Mouse (Mus musculus) macrophage (primary cell): ENCODE results near the gene Fam234a. TPM values are rescaled to one million over a fixed set of nuclear protein-coding genes. Genes with fewer than 3 reads are reported as not detected.

ENCODE experiments used
- H3K27ac ChIP-seq: fragments of 350-480 bp; formaldehyde crosslinking; 2 replicates; pipeline ENCODE4 v1.9.0; 2021
- H3K36me3 ChIP-seq: fragments of 350-480 bp; formaldehyde crosslinking; 2 replicates; pipeline ENCODE4 v1.9.0; 2021; ENCODE audit errors: inconsistent target
- H3K4me3 ChIP-seq: fragments of 350-480 bp; formaldehyde crosslinking; 2 replicates; pipeline ENCODE4 v1.9.0; 2021; ENCODE audit errors: inconsistent target
- H3K79me2 ChIP-seq: fragments of 350-480 bp; formaldehyde crosslinking; 2 replicates; pipeline ENCODE4 v1.9.0; 2021; ENCODE audit errors: inconsistent target
- WGBS: methylation state at CpG from one replicate; pipeline ENCODE4 v1.1.7; 2026; ENCODE audit warnings: inconsistent platforms; ENCODE audit not compliant: missing documents; 5-methylcytosine and 5-hydroxymethylcytosine counted together
- polyA plus RNA-seq: library from polyadenylated mRNA; stranded (reverse); fragments of 250-400 nt; gene quantifications from 3 replicates; pipeline ENCODE4 v1.2.4, GENCODE M21; 2018; ENCODE audit warnings: inconsistent platforms

The Fam234a gene
- polyA plus RNA-seq, 1 experiment from 2014 or later: 101 TPM

GRCm38 (mm10) chr17:26243471-26244100 is 456 bp downstream of the Fam234a start:
- WGBS: under 1% methylated on average over 32 of the region's 32 CpGs
- Histone ChIP-seq H3K36me3 (no peaks in the 10 kb centered on the region), H3K4me3 (peak overlapping the region; percentile 61), H3K27ac (peak overlapping the region; percentile 64), H3K79me2 (peaks cover 47% of the 10 kb centered on the region)

- Histone ChIP-seq H3K36me3 (no peaks in the 10 kb centered on the region), H3K27ac (no peak overlapping the region), H3K4me3 (no peak overlapping the region), H3K79me2 (peaks cover 73% of the 10 kb centered on the region)
- WGBS: 93% methylated on average over 6 of the region's 6 CpGs
Observed at GRCm38 (mm10) chr17:26240990-26241389, 3.1 kb downstream of the Fam234a start.

- no peak overlapping the region for H3K27ac ChIP-seq
- H3K4me3 ChIP-seq: no peak overlapping the region
- H3K36me3 ChIP-seq: no peaks in the 10 kb centered on the region
- 94% methylated on average over 6 of the region's 6 CpGs for WGBS
- peaks cover 75% of the 10 kb centered on the region for H3K79me2 ChIP-seq
Observed at GRCm38 (mm10) chr17:26240120-26240790, 3.8 kb downstream of the Fam234a start.

- WGBS: 91% methylated on average over 2 of the region's 2 CpGs
- no peaks in the 10 kb centered on the region for H3K36me3 ChIP-seq
- H3K4me3 ChIP-seq: no peak overlapping the region
- no peak overlapping the region for H3K27ac ChIP-seq
- peaks cover 82% of the 10 kb centered on the region for H3K79me2 ChIP-seq
Observed at GRCm38 (mm10) chr17:26239551-26239950, 4.5 kb downstream of the Fam234a start.

- no peaks in the 10 kb centered on the region for H3K36me3 ChIP-seq
- peaks cover 94% of the 10 kb centered on the region for H3K79me2 ChIP-seq
- no peak overlapping the region for H3K4me3 ChIP-seq
- WGBS: 26% methylated on average over 9 of the region's 10 CpGs
- peak overlapping the region; percentile 90 for H3K27ac ChIP-seq
Observed at GRCm38 (mm10) chr17:26237667-26238066, 6.4 kb downstream of the Fam234a start.

GRCm38 (mm10) chr17:26235077-26235815 is 8.8 kb downstream of the Fam234a start:
- WGBS: 17% methylated on average over 13 of the region's 13 CpGs
- H3K27ac ChIP-seq: peak overlapping the region; percentile 90
- peaks cover 88% of the 10 kb centered on the region for H3K79me2 ChIP-seq
- no peaks in the 10 kb centered on the region for H3K36me3 ChIP-seq
- no peak overlapping the region; the same call in 1 of the 2 replicates for H3K4me3 ChIP-seq

GRCm38 (mm10) chr17:26234386-26234785 is 9.7 kb downstream of the Fam234a start:
- Histone ChIP-seq H3K27ac (peak overlapping the region; percentile 90; the same call in 1 of the 2 replicates), H3K4me3 (no peak overlapping the region), H3K36me3 (no peaks in the 10 kb centered on the region), H3K79me2 (peaks cover 88% of the 10 kb centered on the region)
- WGBS: 93% methylated on average over 8 of the region's 8 CpGs

GRCm38 (mm10) chr17:26232863-26233262 is 11.2 kb downstream of the Fam234a start:
- no peaks in the 10 kb centered on the region for H3K36me3 ChIP-seq
- H3K79me2 ChIP-seq: peaks cover 88% of the 10 kb centered on the region
- H3K27ac ChIP-seq: no peak overlapping the region
- H3K4me3 ChIP-seq: no peak overlapping the region
- 91% methylated on average over 6 of the region's 8 CpGs for WGBS

GRCm38 (mm10) chr17:26231156-26231555 is 12.9 kb downstream of the Fam234a start:
- H3K36me3 ChIP-seq: no peaks in the 10 kb centered on the region
- 34% methylated on average over 5 of the region's 5 CpGs for WGBS
- peak overlapping the region; percentile 86 for H3K27ac ChIP-seq
- H3K79me2 ChIP-seq: peaks cover 87% of the 10 kb centered on the region
- no peak overlapping the region for H3K4me3 ChIP-seq

GRCm38 (mm10) chr17:26229776-26230175 is 14.3 kb downstream of the Fam234a start:
- Histone ChIP-seq H3K4me3 (no peak overlapping the region), H3K36me3 (0 out of 2 replicates have a peak, but pooled peaks cover 6% of the 10 kb centered on the region), H3K27ac (peak overlapping the region; percentile 86), H3K79me2 (peaks cover 84% of the 10 kb centered on the region)
- 45% methylated on average over 5 of the region's 5 CpGs for WGBS

- WGBS: 94% methylated on average over 12 of the region's 12 CpGs
- H3K79me2 ChIP-seq: peaks cover 48% of the 10 kb centered on the region; the same call in 1 of the 2 replicates
- peaks cover 17% of the 10 kb centered on the region for H3K36me3 ChIP-seq
- H3K27ac ChIP-seq: no peak overlapping the region
- H3K4me3 ChIP-seq: no peak overlapping the region
Observed at GRCm38 (mm10) chr17:26225150-26225549, 18.9 kb downstream of the Fam234a start.

GRCm38 (mm10) chr17:26221508-26221907 is 22.5 kb downstream of the Fam234a start:
- 74% methylated on average over 2 of the region's 2 CpGs for WGBS
- Histone ChIP-seq H3K79me2 (peaks cover 13% of the 10 kb centered on the region; the same call in 1 of the 2 replicates), H3K4me3 (no peak overlapping the region), H3K27ac (no peak overlapping the region), H3K36me3 (peaks cover 50% of the 10 kb centered on the region)

- Histone ChIP-seq H3K4me3 (no peak overlapping the region), H3K27ac (no peak overlapping the region), H3K36me3 (peaks cover 59% of the 10 kb centered on the region), H3K79me2 (no peaks in the 10 kb centered on the region)
- WGBS: 93% methylated on average over 11 of the region's 11 CpGs
Observed at GRCm38 (mm10) chr17:26212681-26213080, 31.4 kb downstream of the Fam234a start.

- H3K79me2 ChIP-seq: no peaks in the 10 kb centered on the region
- peaks cover 54% of the 10 kb centered on the region for H3K36me3 ChIP-seq
- no peak overlapping the region for H3K4me3 ChIP-seq
- no peak overlapping the region for H3K27ac ChIP-seq
- WGBS: 95% methylated on average over 7 of the region's 7 CpGs
Observed at GRCm38 (mm10) chr17:26212241-26212640, 31.8 kb downstream of the Fam234a start.

- Histone ChIP-seq H3K4me3 (no peak within 1 kb of the TSS), H3K36me3 (peaks cover 10% of the 10 kb centered on the region; the same call in 1 of the 2 replicates), H3K27ac (no peak within 1 kb of the TSS), H3K79me2 (no peaks in the 10 kb centered on the region)
- WGBS: 97% methylated on average over 12 of the region's 12 CpGs
Observed at GRCm38 (mm10) chr17:26207686-26208085, 36.4 kb downstream of the Fam234a start, which contains the start of gene Arhgdig. TSS of gene Arhgdig (minus strand) at chr17:26207786.
